Mouse (Mus musculus) embryo, embryonic 11 days (tissue): ENCODE results near the gene Scai.

Experiments used
- DNase-seq: peaks from one replicate; pipeline ENCODE4 v3.0.0-alpha.2; 2015

Gene Scai

GRCm38 (mm10) chr2:39190561-39191056, at the start of gene Scai:
Scai (minus strand) TSS chr2:39190734.
- peak; percentile 99 for DNase-seq

GRCm38 (mm10) chr2:39226731-39227130, 36.2 kb upstream of the Scai start:
- DNase-seq: no peak

GRCm38 (mm10) chr2:39226019-39226640, 35.6 kb upstream of the Scai start, which contains the start of gene Ppp6c:
Ppp6c (minus strand) TSS chr2:39226451.
- DNase-seq: peak; percentile 98

- peak; percentile 3 for DNase-seq
Observed at GRCm38 (mm10) chr2:39225331-39226018, 34.9 kb upstream of the Scai start.

- no peak for DNase-seq
Observed at GRCm38 (mm10) chr2:39224621-39225020, 34.1 kb upstream of the Scai start.

- DNase-seq: no peak
Observed at GRCm38 (mm10) chr2:39220010-39220409, 29.5 kb upstream of the Scai start.

- no peak for DNase-seq
Observed at GRCm38 (mm10) chr2:39219034-39219433, 28.5 kb upstream of the Scai start.

GRCm38 (mm10) chr2:39217150-39217549, 26.6 kb upstream of the Scai start:
- no peak for DNase-seq

- DNase-seq: no peak
Observed at GRCm38 (mm10) chr2:39210738-39211137, 20.2 kb upstream of the Scai start.

GRCm38 (mm10) chr2:39203359-39203758, 12.8 kb upstream of the Scai start:
- DNase-seq: no peak

- no peak for DNase-seq
Observed at GRCm38 (mm10) chr2:39194809-39195208, 4.3 kb upstream of the Scai start.

- DNase-seq: no peak
Observed at GRCm38 (mm10) chr2:39189961-39190560, 473 bp downstream of the Scai start.

- DNase-seq: no peak
Observed at GRCm38 (mm10) chr2:39185942-39186341, 4.6 kb downstream of the Scai start.

GRCm38 (mm10) chr2:39183587-39183986, 6.9 kb downstream of the Scai start:
- no peak for DNase-seq

GRCm38 (mm10) chr2:39160996-39161395, 29.5 kb downstream of the Scai start:
- no peak for DNase-seq

GRCm38 (mm10) chr2:39157916-39158315, 32.6 kb downstream of the Scai start:
- no peak for DNase-seq

GRCm38 (mm10) chr2:39156821-39157220, 33.7 kb downstream of the Scai start:
- no peak for DNase-seq

GRCm38 (mm10) chr2:39150943-39151342, 39.6 kb downstream of the Scai start:
- DNase-seq: no peak

GRCm38 (mm10) chr2:39148075-39148474, 42.5 kb downstream of the Scai start:
- DNase-seq: no peak

GRCm38 (mm10) chr2:39146469-39146868, 44.1 kb downstream of the Scai start:
- DNase-seq: no peak

- DNase-seq: no peak
Observed at GRCm38 (mm10) chr2:39142357-39142948, 48.1 kb downstream of the Scai start.

GRCm38 (mm10) chr2:39140586-39141455, 49.7 kb downstream of the Scai start:
- DNase-seq: no peak
